Mouse (Mus musculus) colon, adult 2 months (tissue): ENCODE results near the gene Ppp6r2. TPM values are rescaled to one million over a fixed set of nuclear protein-coding genes. Genes with fewer than 3 reads are reported as not detected.

Experiments
- polyA plus RNA-seq: library from polyadenylated mRNA; depleted of rRNA; stranded (reverse); fragments of >200 nt; gene quantifications from 2 replicates; pipeline ENCODE4 v1.2.3, GENCODE M21; 2012; rRNA removed

Ppp6r2 gene
- polyA plus RNA-seq, result 241 and 282 TPM in 2 replicates

DNA sequence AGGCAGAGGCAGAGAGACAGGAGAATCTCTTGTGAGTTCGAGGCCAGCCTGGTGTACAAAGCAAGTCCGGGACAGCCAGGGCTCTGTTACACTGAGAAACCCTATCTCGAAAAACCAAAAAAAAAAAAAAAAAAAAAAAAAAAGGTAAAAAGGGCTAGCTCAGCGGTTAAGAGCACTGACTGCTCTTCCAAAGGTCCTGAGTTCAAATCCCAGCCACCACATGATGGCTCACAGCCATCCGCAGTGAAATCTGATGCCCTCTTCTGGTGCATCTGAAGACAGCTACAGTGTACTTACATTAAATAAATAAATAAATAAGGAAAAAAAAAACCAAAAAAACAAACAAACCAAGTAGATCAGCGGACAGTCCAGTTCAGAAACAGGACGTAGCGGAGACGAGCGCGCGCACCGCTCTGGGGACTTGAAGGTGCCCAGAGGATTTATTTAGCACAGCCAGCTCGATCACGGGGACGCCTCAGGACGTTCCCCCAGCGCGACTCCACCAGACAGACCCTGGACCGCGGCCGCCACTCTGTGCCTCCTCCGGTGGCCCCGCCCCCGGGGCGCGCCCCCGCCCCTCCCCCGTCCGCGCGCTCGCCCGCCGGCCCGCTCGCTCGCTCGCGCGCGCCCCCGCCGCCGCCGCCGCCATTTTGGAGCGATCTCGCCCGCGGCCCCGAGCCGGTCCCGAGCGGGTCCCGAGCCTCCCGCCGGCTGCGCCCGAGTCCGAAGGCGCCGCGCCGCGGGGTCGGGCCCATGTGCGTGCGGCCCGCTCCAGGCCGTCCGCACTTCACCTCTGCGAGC, at the start of gene Ppp6r2:
Gene Ppp6r2 (plus strand): TSS at position 639 of the 801 bp plus-strand sequence.

DNA sequence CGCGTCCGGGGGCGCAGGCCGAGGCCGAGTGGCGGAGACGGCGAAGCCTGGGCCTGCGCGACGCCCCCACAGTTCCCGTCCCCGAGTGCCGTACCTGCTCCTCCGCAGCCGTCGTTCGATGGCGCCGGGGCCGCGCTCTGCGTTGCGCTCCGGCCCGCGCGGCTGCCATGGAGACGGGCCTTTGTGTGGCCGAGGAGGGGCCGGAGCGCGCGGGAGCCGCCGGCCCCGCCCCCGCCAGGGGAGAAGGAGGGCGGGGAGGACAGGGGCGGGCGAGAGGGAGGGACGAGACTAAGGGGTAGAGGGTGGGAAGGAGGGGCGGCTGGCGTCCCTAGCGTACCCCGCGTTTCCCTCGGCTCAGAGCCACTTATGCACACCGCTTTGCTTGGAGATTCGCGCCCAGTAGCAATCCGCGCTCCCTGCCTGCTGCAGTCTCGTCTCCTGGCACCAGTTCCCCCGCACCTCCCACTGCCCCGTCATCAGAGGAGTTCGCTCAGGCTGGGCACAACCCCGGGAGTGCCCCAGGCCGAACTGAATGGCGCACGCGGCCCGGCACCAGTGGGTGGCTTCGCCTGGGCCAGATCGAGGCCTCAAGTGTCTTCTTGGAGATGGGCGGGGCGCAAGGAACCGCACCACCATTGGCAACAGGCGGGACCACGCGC, 30.7 kb upstream of the Ppp6r2 start, which contains the start of gene Plxnb2:
Gene Plxnb2 (minus strand): TSS at position 218 of the 659 bp plus-strand sequence.

DNA sequence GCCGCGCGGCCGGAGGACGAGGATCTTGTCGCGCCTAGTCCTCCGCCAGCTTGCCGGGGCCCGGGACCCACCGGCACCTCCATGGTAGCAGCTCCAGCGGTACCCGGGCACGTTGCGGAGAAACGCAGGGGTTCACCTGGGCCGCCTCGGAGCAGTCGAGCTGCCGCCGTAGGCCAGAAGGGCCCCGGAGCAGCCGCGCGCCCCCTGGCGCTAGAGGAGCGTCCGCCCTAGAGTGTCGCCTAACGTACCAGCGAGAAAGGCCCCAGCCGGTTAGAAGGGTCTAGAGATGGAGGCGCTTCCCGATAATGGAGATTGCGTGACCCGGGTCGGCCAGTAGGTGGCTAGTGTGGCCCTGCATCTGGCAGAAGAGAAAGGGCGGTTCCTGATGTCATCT, 15.0 kb upstream of the Ppp6r2 start, which contains the start of gene Dennd6b:
Gene Dennd6b (minus strand): TSS at position 184 of the 394 bp plus-strand sequence.

DNA sequence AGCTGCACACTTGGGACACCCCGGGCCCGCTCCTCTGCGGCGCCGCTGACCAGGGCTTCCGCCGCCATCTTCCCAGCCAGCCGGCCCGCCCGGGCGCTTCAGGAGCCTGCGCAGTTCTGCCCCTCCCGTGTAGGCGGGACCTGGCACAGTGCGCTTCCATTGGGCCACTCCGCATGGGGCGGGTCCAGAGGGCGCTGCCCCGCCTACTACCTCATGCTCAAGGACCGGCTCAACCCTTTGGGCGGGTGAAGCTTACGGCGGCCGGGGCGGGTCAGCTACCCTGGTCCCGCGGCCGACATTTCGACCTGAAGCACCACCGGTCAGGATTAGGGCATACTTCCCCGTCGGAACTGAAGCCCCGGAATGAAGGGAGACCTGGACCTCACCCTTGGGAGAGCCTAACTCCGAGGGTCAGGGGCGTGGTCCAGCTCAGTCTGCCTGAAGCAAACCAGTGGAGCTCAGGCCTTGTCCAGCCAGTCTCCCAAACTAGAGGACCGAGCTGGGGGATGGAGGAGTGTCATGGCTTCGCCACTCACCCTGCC, 103.9 kb downstream of the Ppp6r2 start, which contains the start of gene Sbf1:
Gene Sbf1 (minus strand): TSS at position 122 of the 542 bp plus-strand sequence.

DNA sequence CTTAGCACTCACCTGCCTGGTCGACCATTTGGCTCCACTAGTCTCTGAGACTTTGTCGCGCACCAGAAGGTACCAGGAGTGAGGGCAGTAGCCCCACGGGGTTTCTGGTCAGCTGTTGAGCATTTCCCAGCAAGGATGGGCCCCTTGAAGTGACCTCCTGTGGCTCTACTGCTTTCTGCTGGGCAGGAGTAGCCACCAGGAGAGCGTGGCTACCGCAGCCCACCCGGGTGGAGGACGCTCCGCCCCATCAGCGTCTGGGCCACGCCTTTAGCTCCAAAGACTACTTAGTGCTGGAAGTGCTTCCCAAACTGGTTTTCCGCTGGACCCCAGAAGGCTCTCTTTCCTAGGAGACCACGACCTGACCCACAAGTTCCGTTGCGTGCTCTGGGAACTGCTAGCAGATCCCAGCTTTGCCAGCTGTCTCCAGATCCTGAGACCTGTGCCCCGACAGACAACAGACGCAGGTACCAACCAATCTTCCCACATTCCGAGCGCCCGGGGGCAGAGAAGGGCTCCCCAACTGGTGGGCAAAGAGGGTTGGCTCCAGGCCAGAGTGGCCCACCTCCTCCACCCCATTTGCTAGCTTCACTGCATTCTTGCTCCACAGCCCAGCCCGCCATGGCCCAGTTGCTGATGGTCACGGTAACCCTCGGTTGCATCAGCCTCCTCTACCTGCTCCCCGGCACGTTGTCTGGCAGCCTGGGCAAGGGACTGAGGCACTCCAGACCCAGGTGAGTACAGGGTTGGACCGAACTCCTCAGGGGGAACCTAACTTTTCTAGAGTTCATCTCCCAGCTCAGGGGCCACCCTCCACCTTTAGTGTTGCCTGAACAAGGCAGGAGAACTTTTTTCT, 111.5 kb downstream of the Ppp6r2 start, which contains the start of gene Adm2:
Gene Adm2 (plus strand): TSS at position 51 of the 853 bp plus-strand sequence.

DNA sequence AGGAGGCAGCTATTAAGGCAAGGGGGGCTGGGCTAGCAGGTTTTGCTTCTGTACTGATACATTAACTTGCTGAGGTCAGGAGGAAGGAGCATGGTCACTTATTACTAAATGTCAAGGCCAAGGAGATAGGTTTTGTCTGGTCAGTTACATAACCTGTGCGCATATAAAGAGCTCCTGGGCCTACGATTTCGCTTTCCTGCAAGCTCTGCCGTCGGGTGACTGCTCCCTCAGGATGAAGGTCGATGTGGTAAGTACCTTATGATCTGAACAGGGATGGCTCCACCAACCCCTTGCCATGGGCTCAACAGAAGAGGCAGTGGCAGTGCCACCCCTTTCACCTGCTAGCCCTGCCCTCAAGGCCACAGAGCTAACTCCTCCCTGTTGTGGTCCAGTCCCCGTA, 122.9 kb downstream of the Ppp6r2 start, which contains the start of gene Miox:
Gene Miox (plus strand): TSS at position 128 of the 400 bp plus-strand sequence.

Other genes starting within 250 kb of the Ppp6r2 start
- not detected in 2 replicates for gene Mlc1, start 232.5 kb upstream of the Ppp6r2 start, polyA plus RNA-seq
- gene Mov10l1, start 228.6 kb upstream of the Ppp6r2 start, polyA plus RNA-seq, result not detected in 2 replicates
- 0.36 and 0.52 TPM in 2 replicates for gene Panx2, start 151.8 kb upstream of the Ppp6r2 start, polyA plus RNA-seq
- gene Trabd, start 136.4 kb upstream of the Ppp6r2 start, polyA plus RNA-seq, result 79.8 and 87.2 TPM in 2 replicates
- gene Selenoo, start 122.5 kb upstream of the Ppp6r2 start, polyA plus RNA-seq, result 66.7 and 76.7 TPM in 2 replicates
- 27.6 and 29.1 TPM in 2 replicates for gene Tubgcp6, start 88.4 kb upstream of the Ppp6r2 start, polyA plus RNA-seq
- gene Hdac10, start 82.9 kb upstream of the Ppp6r2 start, polyA plus RNA-seq, result 34.5 and 42.0 TPM in 2 replicates
- 4.7 and 4.8 TPM in 2 replicates for gene Mapk12, start 70.8 kb upstream of the Ppp6r2 start, polyA plus RNA-seq
- gene Mapk11, start 61.9 kb upstream of the Ppp6r2 start, polyA plus RNA-seq, result 3.1 and 3.6 TPM in 2 replicates
- gene Plxnb2, start 30.8 kb upstream of the Ppp6r2 start, polyA plus RNA-seq, result 407 and 411 TPM in 2 replicates
- gene Dennd6b, start 15.1 kb upstream of the Ppp6r2 start, polyA plus RNA-seq, result 13.8 and 18.4 TPM in 2 replicates
- 227 and 272 TPM in 2 replicates for gene Sbf1, start 103.8 kb downstream of the Ppp6r2 start, polyA plus RNA-seq
- 0.30 and 1.4 TPM in 2 replicates for gene Adm2, start 111.2 kb downstream of the Ppp6r2 start, polyA plus RNA-seq
- 0.20 TPM in 1 of 2 replicates, not detected in the other for gene Miox, start 122.8 kb downstream of the Ppp6r2 start, polyA plus RNA-seq
- 43.5 and 43.9 TPM in 2 replicates for gene Lmf2, start 144.1 kb downstream of the Ppp6r2 start, polyA plus RNA-seq
- 122 and 131 TPM in 2 replicates for gene Ncaph2, start 144.2 kb downstream of the Ppp6r2 start, polyA plus RNA-seq
- 52.1 and 55.9 TPM in 2 replicates for gene Sco2, start 162.3 kb downstream of the Ppp6r2 start, polyA plus RNA-seq
- gene Tymp, start 165.5 kb downstream of the Ppp6r2 start, polyA plus RNA-seq, result 8.3 and 8.6 TPM in 2 replicates
- gene Odf3b, start 167.7 kb downstream of the Ppp6r2 start, polyA plus RNA-seq, result 48.4 and 50.3 TPM in 2 replicates
- gene Klhdc7b, start 173.4 kb downstream of the Ppp6r2 start, polyA plus RNA-seq, result 0.27 and 0.44 TPM in 2 replicates
- gene Syce3, start 198.9 kb downstream of the Ppp6r2 start, polyA plus RNA-seq, result 0.37 TPM in 1 of 2 replicates, not detected in the other
- gene Cpt1b, start 214.3 kb downstream of the Ppp6r2 start, polyA plus RNA-seq, result 2.4 and 3.1 TPM in 2 replicates
- gene C730034F03Rik, start 218.0 kb downstream of the Ppp6r2 start, polyA plus RNA-seq, result 0.54 and 0.65 TPM in 2 replicates
- 2.7 and 4.2 TPM in 2 replicates for gene Gm44502, start 218.1 kb downstream of the Ppp6r2 start, polyA plus RNA-seq
- 84.7 and 107 TPM in 2 replicates for gene Chkb, start 218.4 kb downstream of the Ppp6r2 start, polyA plus RNA-seq
- gene Mapk8ip2, start 242.4 kb downstream of the Ppp6r2 start, polyA plus RNA-seq, result 2.3 and 2.4 TPM in 2 replicates